Mouse (Mus musculus) spleen, postnatal 4 days (tissue): ENCODE measurements at regions not wholly inside any gene's neighbourhood (a gene's known extent, or its start where the extent isn't known, plus 50 kb on each side); places are given as distances from the start of the nearest gene placed in this dataset.
"Not testable (repeated sequence)": the region's sequence is repeated elsewhere in the genome, so short reads cannot be mapped to it uniquely, and the experiment has no call there.

Experiments
- DNase-seq, 2 experiments: peaks; one replicate each; pipeline ENCODE4 v3.0.0; 2022; ENCODE audit warnings: low spot score in 2 of 2

GRCm38 (mm10) chr12:119102106-119102505, 135.9 kb upstream of the Abcb5 start:
- DNase-seq: not testable (repeated sequence)

- no peak for DNase-seq
Observed at GRCm38 (mm10) chr12:119099736-119100135, 133.5 kb upstream of the Abcb5 start.

GRCm38 (mm10) chr12:119097814-119098213, 131.6 kb upstream of the Abcb5 start:
- no peak for DNase-seq

GRCm38 (mm10) chr12:119094314-119094713, 128.1 kb upstream of the Abcb5 start:
- DNase-seq: no peak

GRCm38 (mm10) chr12:119093402-119093801, 127.2 kb upstream of the Abcb5 start:
- DNase-seq: no peak

GRCm38 (mm10) chr12:119089292-119089691, 123.1 kb upstream of the Abcb5 start:
- DNase-seq: no peak

- DNase-seq: no peak
Observed at GRCm38 (mm10) chr12:119088666-119089065, 122.4 kb upstream of the Abcb5 start.

- DNase-seq: no peak
Observed at GRCm38 (mm10) chr12:119084814-119085213, 118.6 kb upstream of the Abcb5 start.

GRCm38 (mm10) chr12:119082781-119083180, 116.6 kb upstream of the Abcb5 start:
- no peak for DNase-seq

- no peak for DNase-seq
Observed at GRCm38 (mm10) chr12:119075825-119076224, 109.6 kb upstream of the Abcb5 start.

- no peak for DNase-seq
Observed at GRCm38 (mm10) chr12:119074742-119075478, 108.7 kb upstream of the Abcb5 start.

- DNase-seq: no peak
Observed at GRCm38 (mm10) chr12:119074147-119074546, 107.9 kb upstream of the Abcb5 start.

GRCm38 (mm10) chr12:119070963-119071362, 104.7 kb upstream of the Abcb5 start:
- no peak for DNase-seq

- DNase-seq: no peak
Observed at GRCm38 (mm10) chr12:119070446-119070845, 104.2 kb upstream of the Abcb5 start.

- no peak for DNase-seq
Observed at GRCm38 (mm10) chr12:119069747-119070146, 103.5 kb upstream of the Abcb5 start.

GRCm38 (mm10) chr12:119068079-119068478, 101.9 kb upstream of the Abcb5 start:
- no peak for DNase-seq

GRCm38 (mm10) chr12:119062931-119063330, 96.7 kb upstream of the Abcb5 start:
- no peak for DNase-seq

- no peak for DNase-seq
Observed at GRCm38 (mm10) chr12:119062490-119062889, 96.3 kb upstream of the Abcb5 start.

- DNase-seq: no peak
Observed at GRCm38 (mm10) chr12:119054560-119054959, 88.3 kb upstream of the Abcb5 start.

GRCm38 (mm10) chr12:119051692-119052379, 85.6 kb upstream of the Abcb5 start:
- no peak for DNase-seq

GRCm38 (mm10) chr12:119038306-119038705, 72.1 kb upstream of the Abcb5 start:
- DNase-seq: no peak

GRCm38 (mm10) chr12:119034828-119035227, 68.6 kb upstream of the Abcb5 start:
- DNase-seq: no peak

- DNase-seq: no peak
Observed at GRCm38 (mm10) chr12:119028711-119029110, 62.5 kb upstream of the Abcb5 start.
